Mouse (Mus musculus) limb, embryonic 13.5 days (tissue): ENCODE data around the gene Tap2. TPM values are rescaled to one million over a fixed set of nuclear protein-coding genes. Genes with fewer than 3 reads are reported as not detected.
A peak's percentile ranks its signal among the peaks of the same experiment; 100 is the strongest.

ENCODE experiments used
- ATAC-seq: fragments of 200-750 bp; cut with Nextera tagmentation; 2 replicates; pipeline ENCODE4 v1.8.0; 2017; ENCODE audit warnings: low read depth, moderate number of reproducible peaks, moderate TSS enrichment; ENCODE audit not compliant: low FRiP score
- H3K27ac ChIP-seq: fragments of 300-500 bp; sonication (generic); 2 replicates; pipeline ENCODE4 v1.5.1; 2015; ENCODE audit warnings: inconsistent platforms, mild to moderate bottlenecking, moderate library complexity
- H3K27me3 ChIP-seq: fragments of 300-500 bp; sonication (generic); 2 replicates; pipeline ENCODE4 v1.6.1; 2015; ENCODE audit warnings: mild to moderate bottlenecking, inconsistent platforms
- H3K36me3 ChIP-seq: fragments of 300-500 bp; sonication (generic); 2 replicates; pipeline ENCODE4 v1.6.1; 2015; ENCODE audit warnings: inconsistent platforms, mild to moderate bottlenecking, moderate library complexity
- H3K4me1 ChIP-seq: fragments of 300-500 bp; sonication (generic); 2 replicates; pipeline ENCODE4 v1.6.1; 2015; ENCODE audit warnings: inconsistent platforms
- H3K4me2 ChIP-seq: fragments of 300-500 bp; sonication (generic); replicated peaks from 2 replicates; pipeline ENCODE4 v1.6.1; 2015; ENCODE audit warnings: inconsistent platforms, mild to moderate bottlenecking, moderate library complexity
- H3K4me3 ChIP-seq: fragments of 300-500 bp; sonication (generic); 2 replicates; pipeline ENCODE4 v1.5.1; 2015; ENCODE audit warnings: moderate library complexity, mild to moderate bottlenecking, inconsistent platforms
- H3K9ac ChIP-seq: fragments of 300-500 bp; sonication (generic); 2 replicates; pipeline ENCODE4 v1.6.1; 2015; ENCODE audit warnings: mild to moderate bottlenecking, inconsistent platforms
- H3K9me3 ChIP-seq: fragments of 300-500 bp; sonication (generic); 2 replicates; pipeline ENCODE4 v1.6.1; 2016; ENCODE audit warnings: inconsistent platforms
- WGBS: fragments of 180-500 bp; shearing (Covaris S2); methylation state at CpG from one replicate; pipeline ENCODE4 v1.1.7; 2015; 5-methylcytosine and 5-hydroxymethylcytosine counted together
- polyA plus RNA-seq: library from polyadenylated mRNA; unstranded; fragments of >200 nt; fragmentation: Nextera tagmentation; extraction: Ambion mirVana; gene quantifications from 2 replicates; pipeline ENCODE4 v1.2.1, GENCODE M21; 2015

The Tap2 gene
- 2.0 and 3.1 TPM in 2 replicates for polyA plus RNA-seq

DNA sequence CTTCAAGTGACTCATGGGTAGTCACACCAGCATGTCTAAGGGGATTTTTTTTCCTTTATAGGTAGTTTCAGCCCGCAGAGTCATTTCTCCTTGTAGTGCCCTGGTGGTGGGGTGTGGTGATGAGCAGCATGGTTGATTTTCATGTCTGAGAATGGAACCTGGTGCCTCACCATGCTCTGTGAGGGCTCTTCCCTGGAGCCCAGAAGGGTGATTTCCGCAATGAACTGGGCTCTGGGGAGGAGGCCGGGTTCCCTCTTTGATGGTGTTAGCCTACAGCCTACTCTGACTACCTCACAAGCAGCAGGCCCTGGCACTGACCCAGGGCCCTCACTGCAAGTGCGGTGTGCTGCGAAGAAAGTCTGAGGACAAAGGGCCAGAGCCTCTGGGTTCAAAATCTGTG lies at the start of gene Tap2:
TSS of gene Tap2 (plus strand) at position 84 of the 400 bp plus-strand sequence.
- H3K4me1 ChIP-seq, result peaks cover 10% of the 10 kb centered on the region
- 65% methylated on average over 5 of the region's 5 CpGs for WGBS
- H3K27ac ChIP-seq, result no peak within 1 kb of the TSS
- no peaks in the 10 kb centered on the region for H3K36me3 ChIP-seq
- peak within 1 kb of the TSS; percentile 86 for H3K4me2 ChIP-seq
- H3K4me3 ChIP-seq, result peak within 1 kb of the TSS; percentile 69
- peak within 1 kb of the TSS; percentile 76 for H3K9ac ChIP-seq
- ATAC-seq, result no peak
- H3K9me3 ChIP-seq, result no peaks in the 10 kb centered on the region
- peaks cover 82% of the 10 kb centered on the region for H3K27me3 ChIP-seq

DNA sequence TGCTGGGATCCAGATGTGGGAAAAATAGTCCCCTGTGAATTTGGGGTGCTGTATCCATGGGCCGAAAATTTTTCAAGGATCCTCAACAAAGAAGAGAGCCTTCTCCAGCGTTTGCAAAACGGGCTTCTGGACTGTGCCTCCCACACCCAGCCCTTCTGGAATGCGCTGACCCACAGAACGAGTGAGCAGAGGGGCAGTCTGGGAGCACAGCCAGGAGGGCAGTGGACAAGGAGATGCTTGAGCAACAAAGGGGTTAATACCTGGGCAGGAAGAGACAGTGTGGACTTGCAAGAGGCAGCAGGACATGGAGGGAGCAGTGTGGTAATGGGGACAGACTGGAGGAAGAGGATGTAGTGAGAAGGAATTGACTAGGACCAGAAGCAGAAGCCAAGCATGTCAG lies 47.8 kb upstream of the Tap2 start:
- H3K27me3 ChIP-seq, result 0 out of 2 replicates have a peak, but pooled peaks cover 5% of the 10 kb centered on the region
- H3K4me1 ChIP-seq, result peaks cover 3% of the 10 kb centered on the region; the same call in 1 of the 2 replicates
- no peaks in the 10 kb centered on the region for H3K36me3 ChIP-seq
- no peaks in the 10 kb centered on the region for H3K9me3 ChIP-seq
- no peak overlapping the region for H3K4me3 ChIP-seq
- no peak overlapping the region for H3K27ac ChIP-seq
- WGBS, result 48% methylated on average over 5 of the region's 5 CpGs
- H3K9ac ChIP-seq, result no peak overlapping the region
- no peak for ATAC-seq
- H3K4me2 ChIP-seq, result no peak overlapping the region

DNA sequence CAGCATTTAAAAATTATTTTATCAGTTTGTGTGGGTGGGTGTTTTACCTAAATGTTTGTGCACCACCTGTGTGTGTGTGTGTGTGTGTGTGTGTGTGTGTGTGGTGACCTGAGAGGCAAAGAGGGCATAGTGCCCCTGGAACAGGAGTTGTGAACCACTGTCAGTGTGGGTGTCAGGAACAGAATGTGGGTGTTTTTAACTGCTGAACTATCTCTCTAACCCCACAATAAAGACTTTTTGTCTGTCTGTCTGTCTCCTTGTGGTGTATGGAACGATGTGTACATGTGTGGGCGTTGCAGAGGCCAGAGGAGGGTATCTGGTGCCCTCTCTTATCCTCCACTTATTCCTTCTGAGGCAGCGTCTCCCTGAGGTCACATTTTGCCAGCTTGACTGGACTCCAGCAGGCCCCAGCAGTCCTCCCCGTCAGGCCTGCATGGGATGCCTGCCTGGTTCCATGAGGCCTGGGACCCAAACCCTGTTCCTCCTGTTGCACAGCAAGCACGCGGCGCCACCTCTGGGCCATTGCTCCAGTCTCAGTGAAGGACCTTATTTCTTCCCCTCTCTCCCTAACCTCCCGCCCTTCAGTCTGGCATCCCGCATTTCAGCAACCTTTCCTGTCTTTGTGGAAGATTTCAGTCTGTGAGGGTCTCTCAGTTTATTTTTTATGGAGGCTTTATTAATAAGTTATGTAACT lies 39.0 kb upstream of the Tap2 start:
- no peak for ATAC-seq
- Histone ChIP-seq H3K4me3 (no peak overlapping the region), H3K36me3 (no peaks in the 10 kb centered on the region), H3K27ac (no peak overlapping the region), H3K9me3 (peaks cover 6% of the 10 kb centered on the region), H3K4me1 (no peaks in the 10 kb centered on the region), H3K27me3 (0 out of 2 replicates have a peak, but pooled peaks cover 5% of the 10 kb centered on the region), H3K9ac (no peak overlapping the region), H3K4me2 (no peak overlapping the region)
- WGBS, result 42% methylated on average over 9 of the region's 9 CpGs

DNA sequence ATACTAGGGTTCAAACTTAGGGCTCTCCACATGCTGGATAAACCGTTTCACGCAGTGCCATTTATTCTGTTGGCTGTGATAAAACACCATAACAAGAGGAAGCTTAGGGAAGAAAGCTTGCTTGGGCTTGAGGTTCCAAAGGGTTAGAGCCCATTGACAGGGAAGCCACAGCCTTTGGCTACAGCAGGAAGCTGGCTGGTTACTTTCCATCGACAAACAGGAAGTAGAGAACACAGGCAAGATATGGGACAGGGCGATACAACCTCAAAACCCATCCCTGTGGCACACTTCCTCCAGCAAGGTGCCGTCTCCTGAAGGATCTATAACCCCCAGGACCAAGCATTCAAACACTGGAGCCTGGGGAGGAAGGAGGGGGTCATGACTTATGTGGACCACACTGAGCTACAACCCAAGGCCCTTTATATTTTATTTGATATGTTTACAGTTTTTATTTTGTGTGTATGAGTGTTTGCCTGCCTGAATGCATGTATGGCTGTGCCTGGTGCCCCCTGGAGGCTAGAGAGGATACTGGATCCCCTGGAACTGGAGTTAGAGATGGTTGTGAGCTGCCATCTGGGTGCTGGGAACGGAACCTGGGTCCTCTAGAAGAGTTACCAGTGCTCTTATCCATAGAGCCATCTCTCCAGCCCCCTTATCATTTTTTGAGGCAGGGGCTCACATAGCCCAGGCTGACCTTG lies 38.1 kb upstream of the Tap2 start:
- H3K4me3 ChIP-seq, result no peak overlapping the region
- no peak for ATAC-seq
- WGBS, result 87% methylated on average over 6 of the region's 6 CpGs
- 0 out of 2 replicates have a peak, but pooled peaks cover 3% of the 10 kb centered on the region for H3K27me3 ChIP-seq
- no peak overlapping the region for H3K4me2 ChIP-seq
- H3K36me3 ChIP-seq, result no peaks in the 10 kb centered on the region
- H3K27ac ChIP-seq, result no peak overlapping the region
- H3K9me3 ChIP-seq, result peaks cover 6% of the 10 kb centered on the region
- no peak overlapping the region for H3K9ac ChIP-seq
- no peaks in the 10 kb centered on the region for H3K4me1 ChIP-seq

DNA sequence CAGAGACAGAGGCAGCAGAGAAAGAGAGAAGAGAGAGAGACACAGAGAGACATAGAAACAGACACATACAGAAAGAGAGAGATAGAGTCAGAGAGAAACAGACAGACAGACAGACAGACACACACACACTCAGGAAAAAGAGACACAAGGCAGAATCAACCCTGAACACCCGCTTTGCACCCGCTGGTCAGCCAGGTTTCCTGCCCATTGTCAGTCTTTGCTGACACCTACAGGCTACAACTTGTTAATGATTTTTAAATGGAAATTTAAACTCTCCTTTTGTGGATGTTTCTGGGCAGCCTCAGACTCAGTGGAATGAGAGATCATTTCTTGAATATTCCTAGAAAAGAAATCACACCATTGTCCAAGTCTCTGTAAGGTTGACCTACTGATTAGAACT lies 34.0 kb upstream of the Tap2 start:
- Histone ChIP-seq H3K4me1 (no peaks in the 10 kb centered on the region), H3K4me2 (no peak overlapping the region), H3K4me3 (no peak overlapping the region), H3K36me3 (no peaks in the 10 kb centered on the region), H3K27me3 (no peaks in the 10 kb centered on the region), H3K9ac (no peak overlapping the region), H3K9me3 (peaks cover 13% of the 10 kb centered on the region), H3K27ac (no peak overlapping the region)
- ATAC-seq, result no peak
- 0% methylated on average over 2 of the region's 2 CpGs for WGBS

DNA sequence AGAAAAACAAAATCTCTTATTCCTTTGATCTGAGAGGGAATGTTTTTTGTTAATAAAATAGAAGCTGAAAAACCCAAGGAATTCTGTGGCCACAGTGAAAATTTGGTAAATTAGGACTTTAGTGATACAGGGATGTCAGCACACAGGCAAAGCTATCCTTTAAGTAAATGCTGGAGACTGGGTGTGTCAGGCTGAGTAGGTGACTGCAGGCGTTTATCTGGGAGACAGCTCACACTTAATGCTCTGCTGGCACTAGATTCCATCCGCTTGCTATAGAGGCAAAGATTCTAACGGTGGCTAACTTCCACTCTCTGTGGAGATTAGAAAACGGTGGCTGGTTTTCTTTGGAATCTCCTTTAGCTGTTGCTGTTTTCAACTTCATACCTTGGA lies 32.8 kb upstream of the Tap2 start:
- Histone ChIP-seq H3K27ac (no peak overlapping the region), H3K9ac (no peak overlapping the region), H3K4me3 (no peak overlapping the region), H3K9me3 (peaks cover 11% of the 10 kb centered on the region), H3K27me3 (no peaks in the 10 kb centered on the region), H3K4me1 (no peaks in the 10 kb centered on the region), H3K4me2 (no peak overlapping the region), H3K36me3 (no peaks in the 10 kb centered on the region)
- WGBS, result 24% methylated on average over 4 of the region's 4 CpGs
- ATAC-seq, result no peak

DNA sequence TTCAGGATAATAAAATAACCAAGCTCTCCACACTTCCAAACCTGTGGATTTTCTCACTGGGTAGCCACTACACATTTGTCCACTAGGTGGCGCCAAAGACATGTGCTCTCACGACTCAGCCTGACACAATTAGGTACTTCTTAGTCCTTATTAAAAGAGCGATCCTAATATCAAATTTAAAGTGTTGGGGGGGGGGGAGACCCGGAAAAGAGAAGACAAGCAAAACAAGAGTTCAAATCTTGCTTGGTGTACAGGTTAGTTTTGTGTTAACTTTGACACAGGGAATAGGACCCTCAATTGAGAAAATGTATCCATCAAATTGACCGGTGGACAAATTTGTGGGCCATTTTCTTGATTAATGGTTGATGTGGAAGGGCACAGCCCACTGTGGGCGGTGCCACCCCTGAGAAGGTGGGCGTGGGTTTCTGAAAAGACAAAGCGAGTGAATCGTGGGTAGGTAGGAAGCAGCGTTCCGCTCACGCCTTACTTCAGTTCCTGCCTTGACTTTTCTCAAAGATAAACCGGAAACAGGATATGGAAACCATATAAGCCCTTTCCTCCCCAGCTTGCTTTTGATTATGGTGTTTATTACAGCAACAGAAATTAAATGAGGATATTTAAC lies 32.3 kb upstream of the Tap2 start:
- Histone ChIP-seq H3K4me1 (no peaks in the 10 kb centered on the region), H3K27ac (no peak overlapping the region), H3K4me3 (no peak overlapping the region), H3K9ac (no peak overlapping the region), H3K9me3 (peaks cover 8% of the 10 kb centered on the region; the same call in 1 of the 2 replicates), H3K36me3 (no peaks in the 10 kb centered on the region), H3K4me2 (no peak overlapping the region; the same call in 1 of the 2 replicates), H3K27me3 (no peaks in the 10 kb centered on the region)
- 40% methylated on average over 13 of the region's 13 CpGs for WGBS
- no peak for ATAC-seq

DNA sequence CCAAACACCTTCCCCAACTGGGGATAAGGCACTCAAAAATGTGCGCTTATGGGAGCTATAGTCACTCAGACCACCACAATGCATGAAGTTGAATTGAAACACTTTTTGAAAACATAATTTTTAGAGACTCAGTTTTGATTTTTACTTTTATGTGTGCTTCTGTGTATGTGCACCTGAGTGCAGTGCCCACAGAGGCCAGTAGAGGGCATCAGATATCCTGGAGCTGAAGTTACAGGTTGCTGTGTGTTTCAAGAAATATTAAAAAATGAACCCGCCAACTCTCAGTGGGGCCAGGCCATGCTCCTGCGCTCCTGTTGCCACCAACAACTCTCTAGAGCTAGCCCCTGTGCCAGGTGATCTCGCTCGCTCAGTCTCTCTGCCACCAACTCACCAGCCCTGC lies 30.8 kb upstream of the Tap2 start:
- Histone ChIP-seq H3K9me3 (peaks cover 18% of the 10 kb centered on the region), H3K4me2 (no peak overlapping the region), H3K27me3 (no peaks in the 10 kb centered on the region), H3K4me3 (no peak overlapping the region), H3K4me1 (no peaks in the 10 kb centered on the region), H3K36me3 (no peaks in the 10 kb centered on the region), H3K9ac (no peak overlapping the region), H3K27ac (no peak overlapping the region)
- ATAC-seq, result no peak
- WGBS, result 92% methylated on average over 5 of the region's 5 CpGs

DNA sequence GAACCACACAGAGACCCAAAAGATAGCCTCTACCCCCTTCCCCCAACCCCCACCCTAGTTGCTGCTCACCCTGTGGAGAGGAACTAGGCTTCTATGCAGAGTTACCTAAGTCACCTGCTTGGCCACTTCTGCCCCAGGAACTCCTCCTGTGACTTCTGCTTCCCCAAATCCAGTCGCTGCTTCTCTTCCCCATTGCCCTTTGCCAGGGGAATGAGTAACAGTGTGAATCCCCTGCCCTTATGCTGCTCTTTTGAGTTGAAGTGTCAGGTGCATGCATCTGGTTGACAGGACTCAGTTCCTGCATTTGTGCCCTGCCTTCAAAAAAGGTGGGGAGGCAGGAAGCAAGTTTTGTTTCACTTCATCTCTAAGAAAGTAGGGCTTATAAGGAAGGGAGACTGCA lies 29.3 kb upstream of the Tap2 start:
- Histone ChIP-seq H3K27ac (no peak overlapping the region), H3K9me3 (peaks cover 18% of the 10 kb centered on the region), H3K4me2 (no peak overlapping the region), H3K4me1 (no peaks in the 10 kb centered on the region), H3K27me3 (no peaks in the 10 kb centered on the region), H3K36me3 (no peaks in the 10 kb centered on the region), H3K4me3 (no peak overlapping the region), H3K9ac (no peak overlapping the region)
- WGBS, result 68% methylated on average over 1 of the region's 1 CpGs
- ATAC-seq, result no peak

DNA sequence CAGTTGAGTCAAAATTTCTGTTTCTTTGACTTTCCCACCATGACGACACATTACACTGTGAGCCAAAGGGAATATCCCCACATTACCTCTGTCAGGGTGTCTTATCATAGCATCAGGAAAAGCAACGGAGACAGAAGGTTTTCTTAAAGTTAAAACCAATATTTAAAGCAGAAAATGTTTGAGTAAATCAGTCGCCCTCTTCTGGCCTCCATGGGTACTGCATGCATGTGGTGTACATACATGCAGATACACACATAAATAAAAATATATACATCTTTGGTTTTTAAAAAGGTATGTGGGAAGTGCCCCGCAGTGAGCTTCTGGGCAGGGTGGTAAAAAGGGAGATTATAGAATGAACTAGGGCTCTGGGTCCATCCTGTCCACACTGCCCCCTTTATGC lies 26.1 kb upstream of the Tap2 start:
- Histone ChIP-seq H3K4me2 (no peak overlapping the region), H3K9ac (no peak overlapping the region), H3K9me3 (peaks cover 16% of the 10 kb centered on the region), H3K27me3 (peaks cover 4% of the 10 kb centered on the region; the same call in 1 of the 2 replicates), H3K36me3 (no peaks in the 10 kb centered on the region), H3K27ac (no peak overlapping the region), H3K4me3 (no peak overlapping the region), H3K4me1 (no peaks in the 10 kb centered on the region)
- no peak for ATAC-seq
- WGBS, result 78% methylated on average over 4 of the region's 4 CpGs

DNA sequence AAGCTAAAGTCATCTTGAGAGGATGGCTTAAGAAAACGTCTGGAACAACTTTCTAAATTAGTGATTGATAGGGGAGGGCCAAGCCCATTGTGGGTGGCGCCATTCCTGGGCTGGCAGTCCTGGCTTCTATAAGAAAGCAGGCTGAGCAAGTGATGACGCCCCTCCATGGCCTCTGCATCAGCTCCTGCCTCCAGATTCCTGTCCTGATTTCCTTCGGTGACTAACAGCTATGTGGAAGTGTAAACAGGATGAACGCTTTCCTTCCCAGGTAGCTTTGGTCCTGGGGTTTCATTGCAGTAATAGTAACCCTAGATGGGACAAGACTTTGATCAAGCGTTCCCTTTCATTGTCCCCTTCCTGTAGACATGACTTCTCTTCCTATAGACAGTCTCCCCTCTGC lies 24.3 kb upstream of the Tap2 start:
- Histone ChIP-seq H3K4me1 (no peaks in the 10 kb centered on the region), H3K27ac (no peak overlapping the region), H3K9ac (no peak overlapping the region), H3K4me2 (no peak overlapping the region), H3K9me3 (peaks cover 10% of the 10 kb centered on the region; the same call in 1 of the 2 replicates), H3K4me3 (no peak overlapping the region), H3K27me3 (peaks cover 15% of the 10 kb centered on the region), H3K36me3 (no peaks in the 10 kb centered on the region)
- ATAC-seq, result no peak
- 58% methylated on average over 6 of the region's 6 CpGs for WGBS
